Mouse (Mus musculus) stomach, postnatal 0 days (tissue): ENCODE measurements at regions not wholly inside any gene's neighbourhood (a gene's known extent, or its start where the extent isn't known, plus 50 kb on each side); places are given as distances from the start of the nearest gene placed in this dataset.

Experiments used
- CTCF ChIP-seq: IDR thresholded peaks from 2 replicates; pipeline ENCODE4 v1.5.1; 2016; ENCODE audit warnings: antibody characterized with exemption, low read depth, mild to moderate bottlenecking, moderate library complexity
- EP300 ChIP-seq: optimal IDR thresholded peaks from 2 replicates; pipeline ENCODE3; 2016; ENCODE audit warnings: antibody characterized with exemption

GRCm38 (mm10) chr2:71661438-71661837 lies 84.0 kb upstream of the Itga6 start:
- TF ChIP-seq CTCF, result no peak
- no peak for TF ChIP-seq EP300
